Mouse (Mus musculus) lung, embryonic 16.5 days (tissue): Measurements from ENCODE around the gene Dennd5a. TPM values are rescaled to one million over a fixed set of nuclear protein-coding genes. Genes with fewer than 3 reads are reported as not detected.
A peak's percentile ranks its signal among the peaks of the same experiment; 100 is the strongest.

Experiments
- ATAC-seq: fragments of 200-750 bp; cut with Nextera tagmentation; 2 replicates; pipeline ENCODE4 v1.8.0; 2017; ENCODE audit warnings: low read depth, mild to moderate bottlenecking, moderate library complexity
- H3K27ac ChIP-seq: fragments of 300-500 bp; sonication (generic); 2 replicates; pipeline ENCODE4 v1.5.1; 2014; ENCODE audit warnings: mild to moderate bottlenecking, control low read depth, low read length
- H3K27me3 ChIP-seq: fragments of 300-500 bp; sonication (generic); 2 replicates; pipeline ENCODE4 v1.6.1; 2014; ENCODE audit warnings: low read depth, low read length, mixed read lengths; ENCODE audit not compliant: control insufficient read depth, insufficient read depth
- H3K36me3 ChIP-seq: fragments of 300-500 bp; sonication (generic); 2 replicates; pipeline ENCODE4 v1.6.1; 2014; ENCODE audit warnings: low read length; ENCODE audit not compliant: control insufficient read depth, insufficient read depth
- H3K4me1 ChIP-seq: fragments of 300-500 bp; sonication (generic); replicated peaks from 2 replicates; pipeline ENCODE4 v1.6.1; 2014; ENCODE audit warnings: low read length, mixed read lengths; ENCODE audit not compliant: control insufficient read depth, insufficient read depth
- H3K4me2 ChIP-seq: fragments of 300-500 bp; sonication (generic); 2 replicates; pipeline ENCODE4 v1.6.1; 2014; ENCODE audit warnings: low read depth, low read length, control low read depth
- H3K4me3 ChIP-seq: fragments of 300-500 bp; sonication (generic); 2 replicates; pipeline ENCODE4 v1.5.1; 2014; ENCODE audit warnings: mild to moderate bottlenecking, low read length, control low read depth
- H3K9ac ChIP-seq: fragments of 300-500 bp; sonication (generic); 2 replicates; pipeline ENCODE4 v1.6.1; 2014; ENCODE audit warnings: low read length, control low read depth
- H3K9me3 ChIP-seq: fragments of 300-500 bp; sonication (generic); 2 replicates; pipeline ENCODE4 v1.6.1; 2016; ENCODE audit warnings: low read length; ENCODE audit not compliant: control insufficient read depth
- WGBS: fragments of 180-500 bp; shearing (Covaris S2); extraction: QIAGEN DNeasy Blood & Tissue Kit; methylation state at CpG from one replicate; pipeline ENCODE4 v1.1.7; 2014; 5-methylcytosine and 5-hydroxymethylcytosine counted together
- polyA plus RNA-seq: library from polyadenylated mRNA; unstranded; fragments of >200 nt; fragmentation: Nextera tagmentation; extraction: Ambion mirVana; gene quantifications from 2 replicates; pipeline ENCODE4 v1.2.1, GENCODE M21; 2015

Dennd5a gene
- polyA plus RNA-seq, 1 experiment from 2014 or later = 32.5 TPM

DNA sequence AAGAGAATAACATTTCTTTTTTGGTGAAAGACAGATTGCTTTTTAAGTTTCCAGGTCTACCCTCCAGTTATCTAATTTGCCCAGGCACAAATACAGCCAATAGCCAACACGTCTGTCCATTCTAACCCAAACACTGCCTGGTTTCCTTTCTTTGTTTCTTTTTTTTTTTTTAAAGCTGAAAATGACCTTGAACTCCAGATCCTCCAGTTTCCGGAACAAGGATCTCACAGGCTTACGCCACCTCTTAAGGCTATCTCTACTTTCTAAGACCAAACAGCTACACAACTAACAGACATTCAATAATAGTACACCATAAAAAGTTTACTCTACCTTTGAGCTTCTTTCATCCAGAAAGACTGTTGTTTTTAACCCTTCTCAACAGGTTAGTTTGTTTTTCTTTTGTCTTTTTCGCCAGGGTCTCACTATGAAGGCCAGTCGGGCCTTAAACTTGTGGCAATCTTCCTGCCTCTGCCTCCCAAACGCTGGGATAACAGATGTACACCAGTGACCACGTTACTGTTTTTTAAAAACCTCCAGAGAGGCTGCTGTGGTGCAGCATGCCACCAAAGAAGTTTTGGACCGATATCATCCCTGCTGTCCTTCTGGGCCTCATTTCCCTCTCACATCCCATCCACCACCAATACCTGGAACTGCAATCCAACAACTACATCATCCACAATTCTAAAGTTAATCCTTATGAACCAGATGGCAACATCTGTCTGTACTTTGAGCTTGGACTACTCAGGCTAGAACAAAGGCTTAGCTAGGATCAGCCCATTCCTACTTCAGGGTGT lies 2.1 kb downstream of the Dennd5a start:
- Histone ChIP-seq H3K4me3 (peak overlapping the region; percentile 84), H3K27me3 (no peaks in the 10 kb centered on the region), H3K9me3 (no peaks in the 10 kb centered on the region), H3K4me2 (peak overlapping the region; percentile 79), H3K4me1 (peaks cover 29% of the 10 kb centered on the region), H3K27ac (0 out of 2 replicates have a peak overlapping the region, but pooled peaks have one; percentile 0), H3K36me3 (no peaks in the 10 kb centered on the region), H3K9ac (peak overlapping the region; percentile 94)
- WGBS = 56% methylated on average over 8 of the region's 8 CpGs
- no peak for ATAC-seq

DNA sequence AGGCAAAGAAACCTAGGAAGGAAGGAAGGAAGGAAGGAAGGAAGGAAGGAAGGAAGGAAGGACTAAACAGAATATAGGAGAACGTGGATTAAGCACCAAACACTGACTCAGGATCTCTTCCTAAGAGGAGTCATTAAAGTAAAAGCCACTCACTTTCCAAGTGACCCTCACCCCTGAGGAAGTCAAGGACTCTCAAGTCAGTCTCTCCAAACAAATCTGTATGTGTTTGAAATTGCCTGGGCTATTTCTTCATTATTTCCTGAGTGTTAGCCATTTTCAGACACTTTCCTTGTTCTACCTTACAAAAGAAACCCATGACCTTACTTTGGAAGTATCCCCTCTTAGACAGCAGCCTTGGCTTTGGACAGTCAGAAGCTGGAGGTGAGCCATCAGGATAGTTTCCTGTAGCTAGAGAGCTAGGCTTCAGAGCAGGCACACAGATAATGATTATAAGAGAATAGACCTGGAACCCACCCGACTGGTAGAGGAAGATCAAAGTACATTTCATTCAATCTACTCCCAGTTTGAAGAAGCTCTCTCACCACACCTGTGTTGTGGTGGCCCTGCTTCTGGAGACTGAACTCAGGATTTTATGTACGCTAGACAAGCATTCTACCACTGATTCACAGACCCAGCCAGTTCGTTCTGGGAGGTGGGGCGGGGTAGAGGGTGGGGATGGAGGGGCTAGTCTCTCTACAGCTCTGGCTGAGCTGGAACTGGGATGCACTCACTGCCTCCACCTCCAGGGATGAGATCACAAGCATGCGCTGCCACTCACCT lies 5.5 kb downstream of the Dennd5a start:
- Histone ChIP-seq H3K27ac (peak overlapping the region; percentile 69), H3K27me3 (no peaks in the 10 kb centered on the region), H3K4me1 (peaks cover 31% of the 10 kb centered on the region), H3K4me3 (no peak overlapping the region), H3K36me3 (no peaks in the 10 kb centered on the region), H3K9me3 (no peaks in the 10 kb centered on the region), H3K9ac (no peak overlapping the region), H3K4me2 (no peak overlapping the region)
- ATAC-seq = 0 out of 2 replicates have a peak, but pooled peaks have one; percentile 30
- 38% methylated on average over 6 of the region's 6 CpGs for WGBS

GRCm38 (mm10) chr7:109951297-109951696 lies 9.0 kb downstream of the Dennd5a start:
- peaks cover 21% of the 10 kb centered on the region for H3K4me1 ChIP-seq
- 59% methylated on average over 4 of the region's 4 CpGs for WGBS
- no peak overlapping the region for H3K4me2 ChIP-seq
- H3K4me3 ChIP-seq = no peak overlapping the region
- ATAC-seq = no peak
- H3K27ac ChIP-seq = no peak overlapping the region
- H3K9ac ChIP-seq = no peak overlapping the region
- no peaks in the 10 kb centered on the region for H3K27me3 ChIP-seq
- H3K36me3 ChIP-seq = no peaks in the 10 kb centered on the region
- no peaks in the 10 kb centered on the region for H3K9me3 ChIP-seq

- peak; percentile 57; the same call in 1 of the 2 replicates for ATAC-seq
- no peaks in the 10 kb centered on the region for H3K36me3 ChIP-seq
- WGBS = 48% methylated on average over 6 of the region's 6 CpGs
- H3K9me3 ChIP-seq = no peaks in the 10 kb centered on the region
- H3K4me1 ChIP-seq = peaks cover 8% of the 10 kb centered on the region; the same call in 1 of the 2 replicates
- H3K4me3 ChIP-seq = no peak overlapping the region
- H3K27ac ChIP-seq = no peak overlapping the region
- no peak overlapping the region for H3K9ac ChIP-seq
- no peaks in the 10 kb centered on the region for H3K27me3 ChIP-seq
- H3K4me2 ChIP-seq = no peak overlapping the region
Observed at GRCm38 (mm10) chr7:109944421-109945034, 15.7 kb downstream of the Dennd5a start.

DNA sequence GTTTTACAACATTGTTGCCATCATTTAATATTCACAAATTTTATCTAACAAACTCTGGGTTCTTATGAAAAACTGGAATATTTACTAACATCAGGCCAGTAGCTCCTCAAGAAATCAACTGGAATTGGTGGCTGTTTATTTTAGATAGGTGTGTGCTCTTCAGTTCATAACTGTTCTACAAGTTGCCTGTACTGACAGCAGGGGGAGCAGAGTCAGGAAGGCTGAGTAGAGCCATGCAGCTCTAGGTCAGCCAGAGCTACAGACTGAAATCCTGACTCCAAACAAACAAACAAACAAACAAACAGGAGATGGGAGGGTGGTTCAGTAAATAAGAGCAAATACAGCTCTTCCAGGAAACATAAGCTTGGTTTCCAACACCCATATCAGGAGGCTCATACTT lies 30.6 kb downstream of the Dennd5a start:
- no peaks in the 10 kb centered on the region for H3K27me3 ChIP-seq
- H3K4me3 ChIP-seq = no peak overlapping the region
- no peak for ATAC-seq
- H3K4me1 ChIP-seq = peaks cover 7% of the 10 kb centered on the region
- no peak overlapping the region for H3K27ac ChIP-seq
- no peaks in the 10 kb centered on the region for H3K9me3 ChIP-seq
- no peak overlapping the region for H3K9ac ChIP-seq
- peaks cover 20% of the 10 kb centered on the region for H3K36me3 ChIP-seq
- no peak overlapping the region for H3K4me2 ChIP-seq

DNA sequence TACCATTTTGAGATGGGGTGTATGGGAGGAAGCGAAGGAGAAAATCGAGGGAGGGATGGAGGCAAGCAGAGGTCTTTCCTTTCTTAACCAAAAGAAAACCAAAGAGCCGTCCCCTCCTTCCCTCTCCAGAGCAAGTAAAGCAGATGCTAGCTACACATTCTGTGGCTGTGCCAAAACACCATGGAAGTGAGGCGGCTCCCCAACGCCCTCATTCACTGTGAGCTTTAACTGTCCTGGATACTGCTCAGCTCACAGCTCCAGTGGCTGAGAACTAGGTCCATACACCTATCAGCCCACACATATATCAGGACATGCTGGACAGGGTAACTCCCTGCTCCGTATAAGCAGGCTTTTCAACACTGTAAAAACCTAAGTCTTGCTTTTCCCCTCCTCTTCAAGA lies 31.9 kb downstream of the Dennd5a start:
- H3K4me3 ChIP-seq = no peak overlapping the region
- no peak for ATAC-seq
- H3K4me2 ChIP-seq = no peak overlapping the region
- no peak overlapping the region for H3K9ac ChIP-seq
- H3K9me3 ChIP-seq = no peaks in the 10 kb centered on the region
- H3K27me3 ChIP-seq = no peaks in the 10 kb centered on the region
- peaks cover 11% of the 10 kb centered on the region for H3K4me1 ChIP-seq
- H3K27ac ChIP-seq = no peak overlapping the region
- peaks cover 9% of the 10 kb centered on the region for H3K36me3 ChIP-seq
- 82% methylated on average over 6 of the region's 6 CpGs for WGBS

DNA sequence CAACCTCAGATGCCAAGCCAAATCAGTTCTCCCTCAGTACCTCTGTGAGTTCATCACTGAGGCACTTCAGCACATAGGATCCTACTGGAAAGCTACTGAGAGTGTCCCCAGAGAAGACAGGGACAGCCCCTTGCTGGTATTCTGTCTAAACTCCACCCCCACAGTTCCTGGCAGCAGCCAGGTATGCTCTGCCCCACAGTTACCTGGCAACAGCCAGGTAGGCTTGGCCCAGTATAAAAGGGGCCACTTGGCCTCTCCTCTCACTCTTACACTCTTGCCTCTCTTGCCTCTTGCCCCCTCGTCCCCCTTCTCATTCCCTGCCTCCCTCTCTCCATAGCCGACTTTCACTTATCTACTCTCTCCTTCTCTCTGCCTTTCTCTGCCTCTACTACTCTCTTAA lies 35.3 kb downstream of the Dennd5a start:
- Histone ChIP-seq H3K9ac (no peak overlapping the region), H3K27me3 (no peaks in the 10 kb centered on the region), H3K9me3 (no peaks in the 10 kb centered on the region), H3K36me3 (peaks cover 14% of the 10 kb centered on the region), H3K4me2 (no peak overlapping the region), H3K4me1 (peaks cover 11% of the 10 kb centered on the region), H3K27ac (no peak overlapping the region), H3K4me3 (no peak overlapping the region)
- 40% methylated on average over 2 of the region's 2 CpGs for WGBS
- peak; percentile 74 for ATAC-seq

DNA sequence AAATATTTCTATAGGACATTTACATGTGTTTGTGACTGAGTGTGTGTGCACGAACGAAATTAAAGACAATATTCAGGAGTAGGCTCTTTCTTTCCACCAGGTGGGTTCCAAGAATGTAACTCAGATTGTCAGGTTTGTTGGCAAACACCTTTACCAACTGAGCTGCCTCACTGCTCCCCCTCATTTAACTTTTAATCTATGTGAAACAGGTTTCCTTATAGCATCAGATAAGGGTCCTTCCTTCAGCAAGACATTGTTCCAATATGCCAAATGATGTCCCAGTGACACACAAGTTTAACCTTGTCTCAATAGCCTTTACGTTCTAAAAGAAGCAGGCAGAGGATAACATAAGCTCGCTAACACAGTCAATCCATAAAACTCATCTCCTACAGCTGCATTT lies 37.4 kb downstream of the Dennd5a start:
- Histone ChIP-seq H3K9ac (no peak overlapping the region), H3K9me3 (no peaks in the 10 kb centered on the region), H3K27me3 (no peaks in the 10 kb centered on the region), H3K4me3 (no peak overlapping the region), H3K27ac (no peak overlapping the region), H3K36me3 (peaks cover 24% of the 10 kb centered on the region), H3K4me2 (no peak overlapping the region), H3K4me1 (peaks cover 11% of the 10 kb centered on the region)
- WGBS = 83% methylated on average over 4 of the region's 4 CpGs
- ATAC-seq = no peak

DNA sequence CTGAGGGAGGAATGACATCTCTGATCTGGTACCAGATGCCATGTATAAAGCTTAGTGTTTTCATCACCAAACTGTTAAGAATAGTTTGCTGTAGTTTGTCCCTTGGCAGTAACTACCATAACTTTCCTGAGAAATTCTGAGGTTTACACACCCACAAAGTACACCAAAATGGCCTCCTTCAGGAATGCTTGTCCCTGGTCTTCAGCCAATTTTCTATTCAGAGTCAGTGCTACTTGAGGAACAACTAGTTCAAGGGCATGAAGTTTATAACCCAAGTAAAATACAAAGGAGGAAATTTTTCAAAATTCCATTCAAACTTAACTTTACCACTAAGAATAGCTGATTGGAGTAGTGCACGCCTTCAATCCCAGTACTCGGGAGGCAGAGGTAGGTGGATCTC lies 54.1 kb downstream of the Dennd5a start:
- Histone ChIP-seq H3K4me2 (no peak overlapping the region), H3K4me3 (no peak overlapping the region), H3K9me3 (no peaks in the 10 kb centered on the region), H3K9ac (no peak overlapping the region), H3K27ac (peak overlapping the region; percentile 54), H3K36me3 (peaks cover 46% of the 10 kb centered on the region), H3K4me1 (no peaks in the 10 kb centered on the region; the same call in 1 of the 2 replicates), H3K27me3 (no peaks in the 10 kb centered on the region)
- 90% methylated on average over 2 of the region's 2 CpGs for WGBS
- peak; percentile 61; the same call in 1 of the 2 replicates for ATAC-seq
